Mouse (Mus musculus) granulocyte monocyte progenitor cell, adult 5-6 weeks (primary cell): ENCODE measurements around the gene Slc16a6. TPM values are rescaled to one million over a fixed set of nuclear protein-coding genes. Genes with fewer than 3 reads are reported as not detected.

Source experiments
- ATAC-seq: replicated peaks from 2 replicates; pipeline ENCODE4 v1.8.0; 2016; ENCODE audit warnings: mild to moderate bottlenecking, moderate TSS enrichment, inconsistent platforms; ENCODE audit not compliant: poor library complexity, severe bottlenecking
- total RNA-seq, 2 experiments: library from RNA; stranded (forward) in 1 of 2; stranded (reverse) in 1 of 2; fragments of 200-712, 200-1000 nt in 1 of 2; fragments of >200 nt in 1 of 2; fragmentation: Nextera tagmentation in 1 of 2; gene quantifications; 2 replicates each; pipeline ENCODE4 v1.2.3; 2014 to 2017

Gene Slc16a6
- total RNA-seq, 2 experiments from 2014 or later, result 16.6 to 41.4 TPM

DNA sequence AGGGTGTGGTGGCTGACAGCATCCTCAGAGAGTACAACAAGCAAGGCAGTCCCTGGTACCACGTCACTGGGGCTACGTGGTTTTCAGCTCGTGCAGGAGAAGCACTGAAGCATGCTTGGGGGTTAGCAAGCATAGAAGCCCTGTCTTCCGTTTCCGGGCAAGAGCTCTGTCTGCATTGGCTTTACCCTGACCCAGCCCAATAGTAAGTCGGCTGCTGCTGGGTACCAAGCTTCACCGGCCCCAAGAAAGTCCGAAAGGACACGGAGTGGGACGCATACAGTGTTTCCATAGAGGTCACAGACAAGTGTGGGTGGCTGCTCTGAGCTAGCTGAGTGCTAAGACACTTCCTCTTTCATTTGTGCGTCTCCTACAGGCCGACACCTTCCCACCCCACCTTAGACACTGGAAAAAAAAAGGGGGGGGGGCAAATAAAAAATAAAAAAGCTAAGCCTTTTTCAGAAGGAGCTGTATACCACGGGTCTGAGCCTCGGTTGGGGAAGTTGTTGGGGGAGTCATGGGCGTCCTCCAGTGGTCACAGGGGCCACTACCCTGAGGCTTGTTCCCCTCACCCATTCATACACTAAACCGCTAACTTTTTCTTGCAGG is 53.3 kb downstream of the Slc16a6 start:
- peak; percentile 79 for ATAC-seq

GRCm38 (mm10) chr11:109419461-109419860 is 53.9 kb downstream of the Slc16a6 start:
- no peak for ATAC-seq

DNA sequence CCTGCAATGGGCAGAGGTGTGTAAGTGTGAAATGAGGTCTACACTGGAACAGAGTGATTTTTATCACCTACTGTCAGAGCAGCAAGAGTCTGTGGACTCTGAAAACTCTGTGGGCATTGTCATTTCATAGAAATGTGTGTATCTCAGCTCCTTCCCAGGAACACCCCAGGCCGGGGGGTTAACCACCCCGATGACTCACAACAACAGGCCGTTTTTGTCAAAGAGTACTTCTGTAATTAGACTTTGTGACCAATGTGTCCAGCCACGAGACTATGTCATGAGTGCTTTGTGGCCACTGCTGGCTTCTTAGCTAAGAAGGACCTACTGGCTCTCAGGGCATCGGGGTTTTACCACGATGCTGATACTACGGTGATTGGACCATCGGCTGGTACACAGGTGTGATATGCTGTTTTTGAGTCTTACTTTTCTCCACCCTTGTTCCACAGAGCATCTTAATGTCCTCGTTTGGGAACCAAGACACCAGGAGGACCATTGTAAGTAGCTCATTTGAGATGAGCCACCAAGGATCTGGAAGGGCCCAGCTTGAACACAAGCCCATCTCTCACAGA is 55.8 kb downstream of the Slc16a6 start:
- peak; percentile 45 for ATAC-seq

DNA sequence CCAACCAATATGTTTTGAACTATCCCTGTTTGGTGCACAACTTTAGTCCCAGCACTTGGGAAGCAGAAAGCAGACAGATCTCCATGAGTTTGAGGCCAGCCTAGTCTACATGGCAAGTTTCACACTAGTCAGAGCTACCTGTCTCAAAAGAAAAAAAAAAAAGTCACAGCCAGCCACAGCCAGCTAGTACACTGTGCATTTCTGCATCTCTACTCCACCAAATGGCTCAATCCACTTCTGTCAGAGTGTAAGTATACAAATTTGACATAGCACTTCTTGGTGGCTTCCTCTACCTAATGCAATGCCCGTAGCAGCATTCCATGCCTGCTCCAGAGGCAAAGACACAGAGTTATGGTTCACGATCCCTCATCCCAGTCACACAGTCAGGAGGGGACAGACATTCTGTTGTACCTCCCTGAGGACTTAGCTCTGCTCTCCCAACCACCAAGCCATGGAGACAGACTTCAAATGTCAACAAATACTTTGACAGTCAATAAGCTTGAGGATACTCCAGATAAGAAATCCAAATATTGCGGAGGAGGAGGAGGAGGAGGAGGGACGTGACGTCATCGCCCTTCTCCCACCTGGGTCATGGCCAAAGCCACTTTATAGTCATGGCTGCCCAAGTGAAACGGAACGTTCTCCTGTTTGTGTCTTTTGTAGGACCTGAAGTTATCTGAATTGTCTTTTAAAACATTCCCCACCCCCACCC is 56.5 kb downstream of the Slc16a6 start:
- no peak for ATAC-seq

DNA sequence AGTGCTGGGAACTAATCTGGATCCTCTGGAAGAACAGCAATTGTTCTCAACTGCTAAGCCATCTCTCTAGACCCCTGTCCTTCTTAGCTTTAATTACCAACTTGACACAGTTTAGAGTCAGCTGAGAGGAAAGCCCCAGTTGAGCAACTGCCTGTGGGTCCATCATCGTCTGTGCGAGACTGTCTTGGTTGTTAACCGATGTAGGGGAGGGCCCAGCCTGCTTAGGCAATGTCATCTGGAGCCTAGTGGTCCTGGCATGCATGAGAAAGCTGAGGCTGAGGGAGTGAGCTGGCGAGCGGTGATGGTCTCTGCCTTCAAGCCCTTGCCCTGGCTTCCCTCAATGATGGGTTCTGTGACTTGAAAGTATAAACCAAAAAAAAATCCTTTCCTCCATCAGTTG is 58.6 kb downstream of the Slc16a6 start:
- ATAC-seq, result peak; percentile 70

- peak; percentile 15; the same call in 1 of the 2 replicates for ATAC-seq
These were observed 59.8 kb downstream of the Slc16a6 start, which contains the start of gene 9930022D16Rik for GRCm38 (mm10) chr11:109413617-109414016. Gene 9930022D16Rik, plus strand, starts transcription at chr11:109413917.

GRCm38 (mm10) chr11:109410197-109410980 is 63.0 kb downstream of the Slc16a6 start:
- ATAC-seq, result no peak

GRCm38 (mm10) chr11:109406431-109406830 is 67.0 kb downstream of the Slc16a6 start:
- ATAC-seq, result no peak

Other genes starting within 250 kb of the Slc16a6 start
- not detected in 2 replicates for gene Rgs9, start 175.5 kb downstream of the Slc16a6 start, total RNA-seq (2014; fragmentation: Nextera tagmentation)
- not detected in 2 replicates for gene Rgs9, start 175.5 kb downstream of the Slc16a6 start, total RNA-seq (2017)
- gene Gna13, start 110.8 kb downstream of the Slc16a6 start, total RNA-seq (2014; fragmentation: Nextera tagmentation), result 34.6 and 38.5 TPM in 2 replicates
- gene Gna13, start 110.8 kb downstream of the Slc16a6 start, total RNA-seq (2017), result 40.6 and 43.5 TPM in 2 replicates
- not detected in 2 replicates for gene 9930022D16Rik, start 59.7 kb downstream of the Slc16a6 start, total RNA-seq (2014; fragmentation: Nextera tagmentation)
- not detected in 2 replicates for gene 9930022D16Rik, start 59.7 kb downstream of the Slc16a6 start, total RNA-seq (2017)
- 38.0 and 41.1 TPM in 2 replicates for gene Amz2, start 47.7 kb downstream of the Slc16a6 start, total RNA-seq (2014; fragmentation: Nextera tagmentation)
- gene Amz2, start 47.7 kb downstream of the Slc16a6 start, total RNA-seq (2017), result 37.5 and 49.5 TPM in 2 replicates
- 1.4 and 2.1 TPM in 2 replicates for gene Arsg, start 224 bp downstream of the Slc16a6 start, total RNA-seq (2014; fragmentation: Nextera tagmentation)
- 1.5 and 1.6 TPM in 2 replicates for gene Arsg, start 224 bp downstream of the Slc16a6 start, total RNA-seq (2017)
- 5.7 and 8.4 TPM in 2 replicates for gene Wipi1, start 138.4 kb upstream of the Slc16a6 start, total RNA-seq (2014; fragmentation: Nextera tagmentation)
- 1.6 and 6.2 TPM in 2 replicates for gene Wipi1, start 138.4 kb upstream of the Slc16a6 start, total RNA-seq (2017)
- 91.7 and 101 TPM in 2 replicates for gene Prkar1a, start 175.8 kb upstream of the Slc16a6 start, total RNA-seq (2014; fragmentation: Nextera tagmentation)
- gene Prkar1a, start 175.8 kb upstream of the Slc16a6 start, total RNA-seq (2017), result 77.3 and 83.9 TPM in 2 replicates
- gene Fam20a, start 248.7 kb upstream of the Slc16a6 start, total RNA-seq (2014; fragmentation: Nextera tagmentation), result not detected in 2 replicates
- gene Fam20a, start 248.7 kb upstream of the Slc16a6 start, total RNA-seq (2017), result not detected in 2 replicates